Mouse (Mus musculus) embryonic facial prominence, embryonic 10.5 days (tissue): Measurements from ENCODE around the gene Sebox. TPM values are rescaled to one million over a fixed set of nuclear protein-coding genes. Genes with fewer than 3 reads are reported as not detected.

Experiments used
- DNase-seq: peaks from one replicate; pipeline ENCODE4 v3.0.0-alpha.2; 2017; ENCODE audit warnings: low spot score
- H3K27ac ChIP-seq: fragments of 300-500 bp; sonication (generic); replicated peaks from 2 replicates; pipeline ENCODE4 v1.5.1; 2016; ENCODE audit warnings: mild to moderate bottlenecking
- H3K27me3 ChIP-seq: fragments of 300-500 bp; sonication (generic); replicated peaks from 2 replicates; pipeline ENCODE4 v1.6.1; 2016; ENCODE audit warnings: low read depth, mild to moderate bottlenecking; ENCODE audit not compliant: poor library complexity, severe bottlenecking
- H3K36me3 ChIP-seq: fragments of 300-500 bp; sonication (generic); replicated peaks from 2 replicates; pipeline ENCODE4 v1.6.1; 2016; ENCODE audit warnings: mild to moderate bottlenecking, moderate library complexity
- H3K4me1 ChIP-seq: fragments of 300-500 bp; sonication (generic); 2 replicates; pipeline ENCODE4 v1.6.1; 2016
- H3K4me3 ChIP-seq: fragments of 300-500 bp; sonication (generic); 2 replicates; pipeline ENCODE4 v1.5.1; 2016; ENCODE audit warnings: mild to moderate bottlenecking, moderate library complexity
- H3K9me3 ChIP-seq: fragments of 300-500 bp; sonication (generic); 2 replicates; pipeline ENCODE4 v1.6.1; 2016; ENCODE audit warnings: mild to moderate bottlenecking
- WGBS: fragments of 180-500 bp; shearing (Covaris S2); methylation state at CpG from one replicate; pipeline ENCODE4 v1.1.7; 2016; 5-methylcytosine and 5-hydroxymethylcytosine counted together
- polyA plus RNA-seq: library from polyadenylated mRNA; unstranded; fragments of >200 nt; fragmentation: Nextera tagmentation; extraction: Ambion mirVana; gene quantifications from 2 replicates; pipeline ENCODE4 v1.2.1, GENCODE M21; 2016

Gene Sebox
- polyA plus RNA-seq, 1 experiment from 2014 or later = not detected

DNA sequence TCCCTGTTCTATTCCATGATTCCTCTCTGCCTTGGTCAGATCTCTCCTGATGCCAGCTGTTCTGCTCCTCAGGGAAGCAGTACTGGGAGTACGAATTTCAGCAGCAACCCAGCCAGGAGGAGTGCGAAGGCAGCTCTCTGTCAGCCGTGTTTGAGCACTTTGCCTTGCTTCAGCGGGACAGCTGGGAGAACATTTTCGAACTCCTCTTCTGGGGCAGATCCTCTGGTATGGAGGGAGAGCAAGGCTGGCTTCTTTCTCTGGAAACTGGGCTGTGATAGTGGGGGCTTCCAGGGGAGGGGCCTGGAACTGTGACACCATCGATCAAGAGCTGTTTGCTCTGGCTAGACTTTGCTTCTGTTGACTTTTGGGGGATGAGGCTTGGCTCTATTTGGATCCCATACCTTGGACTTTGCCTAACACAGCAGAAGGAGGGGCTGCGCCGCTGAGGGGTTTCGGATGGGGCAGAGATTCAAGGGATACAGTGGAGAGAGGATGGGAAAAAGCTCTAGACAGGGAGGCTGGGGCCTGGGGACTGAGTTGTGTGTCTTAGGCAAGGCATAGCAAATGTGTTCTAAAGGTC, 2.5 kb upstream of the Sebox start:
- Histone ChIP-seq H3K36me3 (peaks cover 9% of the 10 kb centered on the region), H3K27ac (no peak overlapping the region), H3K27me3 (peaks cover 54% of the 10 kb centered on the region), H3K9me3 (no peaks in the 10 kb centered on the region), H3K4me1 (peaks cover 29% of the 10 kb centered on the region), H3K4me3 (no peak overlapping the region)
- no peak for DNase-seq
- 81% methylated on average over 9 of the region's 9 CpGs for WGBS

DNA sequence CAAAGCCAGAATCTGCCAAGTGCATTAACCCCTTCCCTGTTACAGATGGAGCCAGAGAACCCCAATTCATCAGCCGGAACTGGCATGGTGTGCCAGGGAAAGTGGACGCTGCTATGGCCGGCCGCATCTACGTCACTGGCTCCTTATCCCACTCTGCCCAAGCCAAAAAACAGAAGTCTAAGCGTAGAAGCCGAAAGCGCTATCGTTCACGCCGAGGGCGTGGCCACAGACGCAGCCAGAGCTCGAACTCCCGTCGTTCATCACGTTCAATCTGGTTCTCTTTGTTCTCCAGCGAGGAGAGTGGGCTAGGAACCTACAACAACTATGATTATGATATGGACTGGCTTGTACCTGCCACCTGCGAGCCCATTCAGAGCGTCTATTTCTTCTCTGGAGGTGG, 1.7 kb upstream of the Sebox start:
- Histone ChIP-seq H3K4me1 (peaks cover 27% of the 10 kb centered on the region), H3K27ac (no peak overlapping the region), H3K9me3 (no peaks in the 10 kb centered on the region), H3K27me3 (peaks cover 46% of the 10 kb centered on the region), H3K4me3 (no peak overlapping the region), H3K36me3 (peaks cover 17% of the 10 kb centered on the region)
- DNase-seq = no peak
- 82% methylated on average over 20 of the region's 20 CpGs for WGBS

DNA sequence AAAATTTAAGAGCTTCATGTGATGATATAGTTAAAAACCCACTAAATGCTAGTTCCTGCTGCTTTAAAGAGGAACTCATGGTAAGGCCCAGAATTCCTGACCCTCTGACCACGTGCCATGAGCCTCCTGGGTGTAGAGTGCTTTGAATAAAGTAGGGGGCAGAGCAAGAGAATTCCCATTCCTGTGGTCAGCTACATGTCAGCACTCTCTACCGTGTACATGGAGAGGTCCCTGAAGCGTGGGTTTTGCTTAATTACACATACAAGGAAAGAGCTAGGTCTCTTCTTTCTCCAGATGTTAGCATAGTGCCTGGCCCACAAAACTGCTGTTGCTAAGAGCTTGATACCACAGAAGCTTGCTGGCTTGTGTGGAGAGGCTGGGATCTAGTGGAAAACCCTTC, 2.2 kb downstream of the Sebox start:
- H3K36me3 ChIP-seq = peaks cover 54% of the 10 kb centered on the region
- H3K27ac ChIP-seq = no peak overlapping the region
- no peak overlapping the region for H3K4me3 ChIP-seq
- WGBS = 79% methylated on average over 3 of the region's 3 CpGs
- H3K4me1 ChIP-seq = no peaks in the 10 kb centered on the region; the same call in 1 of the 2 replicates
- no peaks in the 10 kb centered on the region for H3K9me3 ChIP-seq
- H3K27me3 ChIP-seq = peaks cover 16% of the 10 kb centered on the region
- DNase-seq = no peak

DNA sequence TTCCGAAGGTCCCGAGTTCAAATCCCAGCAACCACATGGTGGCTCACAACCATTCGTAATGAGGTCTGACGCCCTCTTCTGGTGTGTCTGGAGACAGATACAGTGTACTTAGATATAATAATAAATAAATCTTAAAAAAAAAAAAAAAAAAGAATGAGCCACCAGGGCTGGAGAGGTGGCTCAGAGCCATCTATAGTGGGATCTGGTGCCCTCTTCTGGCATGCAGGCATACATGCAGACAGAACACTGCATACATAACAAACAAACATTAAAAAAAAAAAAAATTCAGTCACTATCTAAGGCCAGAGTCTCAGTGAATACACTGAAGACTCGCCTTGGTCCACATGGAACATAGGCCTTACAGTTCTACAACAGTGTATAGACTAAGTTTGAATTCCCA, 5.9 kb downstream of the Sebox start:
- Histone ChIP-seq H3K4me3 (no peak overlapping the region), H3K9me3 (no peaks in the 10 kb centered on the region), H3K27ac (no peak overlapping the region), H3K4me1 (peaks cover 22% of the 10 kb centered on the region), H3K36me3 (peaks cover 62% of the 10 kb centered on the region), H3K27me3 (no peaks in the 10 kb centered on the region)
- 82% methylated on average over 5 of the region's 5 CpGs for WGBS
- no peak for DNase-seq

DNA sequence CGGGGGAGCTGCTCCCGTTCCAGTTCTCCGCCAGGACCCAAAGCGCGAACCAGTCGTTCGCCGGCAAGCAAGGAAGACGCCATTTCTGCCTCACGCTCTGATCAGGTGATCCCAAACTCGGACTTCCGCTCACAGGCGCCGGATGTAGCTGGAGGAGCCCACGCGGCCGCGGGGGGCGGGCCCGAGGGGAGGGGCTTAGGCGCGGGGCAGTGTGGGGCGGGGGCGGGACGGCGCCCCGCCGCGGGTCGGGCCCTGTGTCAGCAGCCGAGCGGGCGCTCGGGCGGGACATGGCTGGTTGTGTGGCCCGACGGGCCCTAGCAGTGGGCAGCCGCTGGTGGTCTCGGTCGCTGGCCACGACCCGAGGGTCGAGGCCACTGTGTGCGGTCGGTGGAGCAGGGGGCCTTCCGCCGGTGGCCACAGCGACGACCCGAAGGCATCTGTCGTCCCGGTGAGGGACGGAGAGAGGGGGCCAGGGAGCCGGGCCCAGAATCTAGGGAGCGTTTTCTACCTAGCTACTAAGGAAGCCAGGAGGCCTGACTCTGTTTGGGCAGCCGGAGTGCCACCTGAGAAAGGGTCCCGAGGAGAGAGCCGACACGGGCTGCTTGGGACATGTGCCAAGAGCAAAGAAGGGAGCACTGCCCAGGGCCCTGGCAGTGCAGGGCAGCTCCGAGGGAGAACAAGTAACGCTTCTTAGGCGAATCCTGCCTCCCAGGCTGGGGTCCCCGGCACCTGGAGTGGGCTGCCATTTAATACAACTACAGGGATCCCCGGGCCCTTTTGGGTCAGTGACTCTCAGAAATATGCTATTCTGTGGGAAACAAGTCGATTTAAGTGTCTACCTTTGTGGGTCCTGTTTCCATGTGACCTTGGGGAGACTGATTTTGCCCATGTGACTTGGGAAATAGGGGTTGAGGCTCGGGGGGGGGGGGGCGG, 9.0 kb downstream of the Sebox start, which contains the start of the genes Tmem199 and Poldip2:
Tmem199 (minus strand) TSS at position 148 of the 933 bp plus-strand sequence.
Poldip2 (plus strand) TSS at position 169 of the 933 bp plus-strand sequence.
- WGBS = under 1% methylated on average over 67 of the region's 67 CpGs
- Histone ChIP-seq H3K36me3 (peaks cover 66% of the 10 kb centered on the region), H3K27ac (peak within 1 kb of the TSS; percentile 94), H3K4me3 (peak within 1 kb of the TSS; percentile 86), H3K4me1 (peaks cover 22% of the 10 kb centered on the region), H3K27me3 (no peaks in the 10 kb centered on the region), H3K9me3 (no peaks in the 10 kb centered on the region)
- peak; percentile 97 for DNase-seq

DNA sequence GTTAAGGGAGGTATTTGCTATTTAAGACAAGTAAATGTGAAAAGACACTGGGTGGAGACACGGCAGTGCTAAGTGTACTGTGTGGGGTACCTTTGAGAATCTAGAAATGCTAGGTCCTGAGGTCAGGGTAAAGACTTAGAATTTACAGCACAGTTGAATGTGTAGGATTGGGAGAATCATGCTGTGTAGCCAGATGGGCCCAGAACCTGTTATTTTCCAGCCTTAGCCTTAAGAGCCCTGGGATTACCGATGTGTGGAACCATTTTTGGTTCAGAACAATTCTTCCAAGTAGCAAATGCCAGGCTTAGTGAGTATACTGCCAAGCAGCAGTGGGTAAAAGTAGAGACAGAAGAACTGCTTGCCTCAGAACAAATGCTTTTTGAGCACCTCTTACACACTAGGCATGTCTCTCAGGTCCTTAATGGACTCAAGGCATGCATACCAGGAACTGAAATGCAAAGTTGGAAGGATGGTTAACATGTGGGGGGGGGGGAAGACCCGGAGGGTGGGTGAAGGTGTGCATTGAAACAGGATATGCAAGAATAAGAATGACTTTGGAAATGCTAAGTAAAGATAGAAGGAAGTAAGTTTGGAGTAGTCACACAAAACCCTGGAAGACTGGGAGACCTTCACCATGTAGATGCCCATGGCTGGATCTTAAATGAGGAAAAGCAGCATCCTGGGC, 10.0 kb downstream of the Sebox start:
- Histone ChIP-seq H3K4me1 (peaks cover 22% of the 10 kb centered on the region), H3K4me3 (peak overlapping the region; percentile 86), H3K27ac (peak overlapping the region; percentile 94), H3K27me3 (no peaks in the 10 kb centered on the region), H3K36me3 (peaks cover 66% of the 10 kb centered on the region), H3K9me3 (no peaks in the 10 kb centered on the region)
- DNase-seq = no peak
- WGBS = 85% methylated on average over 3 of the region's 3 CpGs

DNA sequence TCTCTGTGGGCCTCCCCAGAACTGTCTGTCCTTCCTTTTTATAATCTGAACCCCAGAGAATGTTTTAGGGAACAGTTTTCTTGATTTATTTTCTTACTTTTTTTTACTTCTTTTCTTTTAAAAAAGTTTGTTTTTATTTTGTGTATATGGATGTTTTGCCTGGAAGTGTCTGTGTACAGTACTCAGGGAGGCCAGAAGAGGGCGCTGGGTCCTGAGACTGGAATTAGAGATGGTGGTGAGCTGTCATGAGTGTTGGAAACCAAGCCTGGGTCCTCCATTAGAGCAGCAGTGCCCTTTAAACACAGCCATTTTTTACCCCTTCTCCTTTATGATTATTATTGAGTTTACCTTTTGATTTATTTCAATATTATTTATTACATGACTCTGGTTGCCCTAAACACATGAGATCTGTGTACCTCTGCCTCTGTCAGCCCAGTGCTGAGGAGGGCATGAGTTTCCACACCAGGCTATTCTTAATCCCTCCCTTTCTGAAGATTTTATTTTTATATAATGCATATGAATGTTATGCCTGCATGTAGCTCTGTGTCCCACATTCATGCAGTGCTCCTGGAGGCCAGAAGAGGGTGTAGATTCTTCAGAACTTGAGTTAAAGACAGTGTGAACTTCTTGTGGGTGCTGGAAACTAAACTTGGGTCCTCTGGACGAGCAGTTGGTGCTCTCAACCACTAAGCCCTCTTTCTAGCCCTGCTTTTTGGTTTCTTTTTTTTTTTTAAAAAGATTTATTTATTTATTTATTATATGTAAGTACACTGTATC, 12.5 kb downstream of the Sebox start:
- WGBS = 56% methylated on average over 2 of the region's 2 CpGs
- peaks cover 71% of the 10 kb centered on the region for H3K36me3 ChIP-seq

DNA sequence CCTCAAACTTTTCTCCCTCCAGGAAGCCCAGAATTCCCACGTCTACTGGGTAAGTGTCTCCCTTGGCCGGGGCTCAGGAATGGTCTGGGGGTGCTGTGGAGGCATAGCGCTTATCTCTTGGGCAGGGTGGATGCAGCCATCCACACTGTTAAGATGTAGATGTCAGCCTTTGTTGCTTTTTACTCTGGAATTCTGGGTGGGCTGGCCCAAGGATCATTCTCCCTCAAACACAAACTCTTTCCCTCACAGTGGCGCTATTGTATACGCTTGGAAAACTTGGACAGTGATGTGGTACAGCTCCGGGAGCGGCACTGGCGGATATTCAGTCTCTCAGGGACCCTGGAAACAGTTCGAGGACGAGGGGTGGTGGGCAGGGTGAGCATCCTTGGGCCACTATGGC, 15.7 kb downstream of the Sebox start:
- H3K4me1 ChIP-seq = 0 out of 2 replicates have a peak, but pooled peaks cover under 1% of the 10 kb centered on the region
- H3K9me3 ChIP-seq = no peaks in the 10 kb centered on the region
- DNase-seq = no peak
- H3K36me3 ChIP-seq = peaks cover 97% of the 10 kb centered on the region
- no peak overlapping the region for H3K4me3 ChIP-seq
- no peaks in the 10 kb centered on the region for H3K27me3 ChIP-seq
- WGBS = 95% methylated on average over 10 of the region's 10 CpGs
- no peak overlapping the region for H3K27ac ChIP-seq

More for the DNA sequence above, 12.5 kb downstream of the Sebox start:
- no peak overlapping the region for H3K4me3 ChIP-seq
- peaks cover 22% of the 10 kb centered on the region for H3K4me1 ChIP-seq
- DNase-seq = no peak
- no peaks in the 10 kb centered on the region for H3K9me3 ChIP-seq
- no peaks in the 10 kb centered on the region for H3K27me3 ChIP-seq
- H3K27ac ChIP-seq = no peak overlapping the region

DNA sequence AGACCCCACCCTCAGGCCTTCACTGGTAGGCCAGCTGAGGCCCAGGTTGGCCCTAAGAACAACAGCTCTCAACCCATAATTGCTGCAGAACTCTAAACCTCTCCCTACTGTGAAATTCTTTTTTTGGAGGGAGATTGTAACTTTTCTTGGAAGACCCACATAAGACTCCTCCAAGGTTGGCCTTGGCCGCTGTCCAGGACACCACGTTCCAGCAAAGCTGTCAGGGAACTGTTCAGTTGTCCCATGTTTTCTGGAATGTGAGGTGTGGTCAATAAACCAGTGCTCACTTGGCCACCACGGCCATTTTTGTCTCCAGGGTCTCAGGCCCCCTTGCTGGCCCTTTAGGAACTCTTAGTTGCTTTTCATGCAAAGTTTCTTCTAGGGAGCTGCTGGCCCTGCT, 18.6 kb downstream of the Sebox start:
- Histone ChIP-seq H3K36me3 (peaks cover 97% of the 10 kb centered on the region), H3K27me3 (no peaks in the 10 kb centered on the region), H3K9me3 (no peaks in the 10 kb centered on the region), H3K4me1 (no peaks in the 10 kb centered on the region), H3K27ac (no peak overlapping the region), H3K4me3 (no peak overlapping the region)
- WGBS = 96% methylated on average over 3 of the region's 3 CpGs
- DNase-seq = no peak

DNA sequence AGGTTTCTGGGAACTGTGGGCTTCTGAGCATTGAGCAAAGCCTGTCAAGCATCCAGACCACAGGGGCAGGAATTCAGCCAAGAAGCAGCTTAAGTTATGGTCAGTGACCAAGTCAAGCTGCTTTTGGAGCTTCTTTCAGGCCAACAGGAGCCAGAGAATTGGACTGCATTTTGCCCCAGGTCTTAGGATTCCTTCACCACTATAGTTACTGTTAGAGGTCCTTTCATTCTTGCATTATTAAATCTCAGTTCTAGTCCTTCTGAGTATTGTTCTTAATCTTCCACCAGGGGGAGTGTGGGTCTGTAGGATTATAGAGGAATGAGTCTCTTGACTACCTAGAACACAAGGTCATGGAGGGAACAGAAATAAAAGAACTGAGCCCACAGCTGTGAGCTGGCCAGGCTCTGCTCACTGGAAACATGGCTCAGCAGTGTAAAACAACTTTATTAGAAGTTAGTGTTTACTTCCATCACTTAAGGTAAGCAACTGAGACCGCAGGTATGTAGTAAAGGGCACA, 19.3 kb downstream of the Sebox start:
- Histone ChIP-seq H3K27me3 (no peaks in the 10 kb centered on the region), H3K36me3 (peaks cover 100% of the 10 kb centered on the region), H3K4me1 (no peaks in the 10 kb centered on the region), H3K27ac (no peak overlapping the region), H3K4me3 (no peak overlapping the region), H3K9me3 (no peaks in the 10 kb centered on the region)
- WGBS = 90% methylated on average over 1 of the region's 1 CpGs
- no peak for DNase-seq

DNA sequence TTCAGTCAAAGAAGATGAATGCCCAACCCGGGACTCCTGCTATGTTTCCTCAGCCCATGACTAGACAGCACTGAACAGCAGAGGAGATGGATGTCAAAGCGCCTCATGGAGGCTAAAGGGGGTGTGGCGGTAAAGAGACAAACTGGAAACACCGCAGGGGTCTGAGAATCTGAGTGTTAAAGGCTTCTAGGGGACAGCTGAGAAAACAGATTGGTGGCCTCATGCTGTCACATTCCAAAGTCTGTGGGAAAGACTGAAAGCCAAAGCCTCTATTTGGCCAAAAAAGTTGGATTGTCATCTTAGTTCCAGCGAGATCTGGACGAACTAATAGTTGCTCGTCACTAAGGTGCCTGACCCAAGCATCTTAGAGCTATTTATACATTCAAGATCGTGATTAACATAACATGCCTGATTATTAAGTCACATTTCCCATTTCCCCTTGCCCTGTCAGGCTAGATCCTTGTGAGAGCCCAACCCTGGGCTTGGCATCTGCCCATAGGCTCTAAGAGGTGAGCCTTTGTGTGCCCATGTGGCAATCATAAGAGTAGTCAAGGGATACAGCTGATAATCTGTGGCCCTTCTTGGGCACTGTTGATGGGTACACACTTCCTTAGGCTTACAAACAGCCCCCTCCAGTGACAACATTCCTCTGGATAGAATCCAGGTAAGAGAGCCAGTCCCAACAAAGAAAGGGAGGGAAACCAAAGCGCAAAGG, 20.2 kb downstream of the Sebox start:
- Histone ChIP-seq H3K4me1 (no peaks in the 10 kb centered on the region), H3K27me3 (no peaks in the 10 kb centered on the region), H3K9me3 (no peaks in the 10 kb centered on the region), H3K4me3 (no peak overlapping the region), H3K36me3 (peaks cover 100% of the 10 kb centered on the region), H3K27ac (no peak overlapping the region)
- WGBS = 84% methylated on average over 9 of the region's 9 CpGs
- DNase-seq = no peak
